In genomic region chr13:41550246-41550900, GRCm38 (mm10) we compare ENCODE assay signal across 15 mouse cellular contexts.
"Had no signal": no experiment of that assay in that cellular context is flagged by ENCODE, and none has a peak within 500 bp of the region (broad histone marks: within the 10 kb centered on the region; RNA-seq: fewer than 3 reads in every experiment).

No protein-coding gene starts in this region.

- H3K27me3 ChIP-seq: kidney, embryonic 15.5 days; limb, embryonic 15.5 days; midbrain, embryonic 15.5 days; neural tube, embryonic 13.5 days had no signal

- ATAC-seq: hindbrain, embryonic 16.5 days; inflammation-experienced regulatory T-cells, adult 6 months; midbrain, embryonic 15.5 days had no signal

- H3K9me3 ChIP-seq: kidney, embryonic 15.5 days; limb, embryonic 15.5 days; midbrain, embryonic 10.5 days; midbrain, embryonic 15.5 days; neural tube, embryonic 13.5 days had no signal

- H3K4me3 ChIP-seq: kidney, embryonic 15.5 days; limb, embryonic 15.5 days; midbrain, embryonic 10.5 days; midbrain, embryonic 15.5 days; neural tube, embryonic 13.5 days had no signal

- DNase-seq: kidney, adult 2 months; kidney, postnatal 25 days; layer of hippocampus, adult 9-11 months; layer of hippocampus, postnatal 36 days; retina, postnatal 1 day; right cerebral cortex, postnatal 4 days; spleen, adult 18-20 months; thymus, postnatal 36 days had no signal

- H3K4me2 ChIP-seq: kidney, embryonic 15.5 days; limb, embryonic 15.5 days; midbrain, embryonic 15.5 days; neural tube, embryonic 13.5 days had no signal

- H3K4me1 ChIP-seq: kidney, embryonic 15.5 days; midbrain, embryonic 15.5 days; neural tube, embryonic 13.5 days had no signal

- H3K9ac ChIP-seq: kidney, embryonic 15.5 days; limb, embryonic 15.5 days; midbrain, embryonic 15.5 days; neural tube, embryonic 13.5 days had no signal

- H3K36me3 ChIP-seq: kidney, embryonic 15.5 days; limb, embryonic 15.5 days; midbrain, embryonic 10.5 days; midbrain, embryonic 15.5 days; neural tube, embryonic 13.5 days had no signal

- H3K27ac ChIP-seq: kidney, embryonic 15.5 days; limb, embryonic 15.5 days; midbrain, embryonic 10.5 days; midbrain, embryonic 15.5 days; neural tube, embryonic 13.5 days had no signal
